Mouse (Mus musculus) midbrain, embryonic 14.5 days (tissue): ENCODE measurements around the gene Plekhg1. TPM values are rescaled to one million over a fixed set of nuclear protein-coding genes. Genes with fewer than 3 reads are reported as not detected.

Experiments used
- ATAC-seq: fragments of 200-750 bp; cut with Nextera tagmentation; 2 replicates; pipeline ENCODE4 v1.8.0; 2017; ENCODE audit warnings: moderate number of reproducible peaks, moderate library complexity; ENCODE audit not compliant: low FRiP score, low TSS enrichment
- DNase-seq: peaks from one replicate; pipeline ENCODE4 v3.0.0-alpha.2; 2015
- H3K27ac ChIP-seq: fragments of 300-500 bp; sonication (generic); replicated peaks from 2 replicates; pipeline ENCODE4 v1.5.1; 2014; ENCODE audit warnings: mild to moderate bottlenecking, low read depth, low read length, moderate library complexity
- H3K27me3 ChIP-seq: fragments of 300-500 bp; sonication (generic); 2 replicates; pipeline ENCODE4 v1.6.1; 2014; ENCODE audit warnings: low read length, control low read depth, mixed read lengths; ENCODE audit not compliant: control insufficient read depth, insufficient read depth
- H3K36me3 ChIP-seq: fragments of 300-500 bp; sonication (generic); 2 replicates; pipeline ENCODE4 v1.6.1; 2014; ENCODE audit warnings: low read length, control low read depth; ENCODE audit not compliant: control insufficient read depth, insufficient read depth
- H3K4me1 ChIP-seq: fragments of 300-500 bp; sonication (generic); 2 replicates; pipeline ENCODE4 v1.6.1; 2014; ENCODE audit warnings: mild to moderate bottlenecking, antibody characterized with exemption, low read length, control low read depth; ENCODE audit not compliant: control insufficient read depth, insufficient read depth
- H3K4me2 ChIP-seq: fragments of 300-500 bp; sonication (generic); 2 replicates; pipeline ENCODE4 v1.6.1; 2014; ENCODE audit warnings: mild to moderate bottlenecking, low read length, moderate library complexity
- H3K4me3 ChIP-seq: fragments of 300-500 bp; sonication (generic); replicated peaks from 2 replicates; pipeline ENCODE4 v1.5.1; 2014; ENCODE audit warnings: low read depth, low read length
- H3K9ac ChIP-seq: fragments of 300-500 bp; sonication (generic); replicated peaks from 2 replicates; pipeline ENCODE4 v1.6.1; 2014; ENCODE audit warnings: mild to moderate bottlenecking, low read length, moderate library complexity
- H3K9me3 ChIP-seq: fragments of 300-500 bp; sonication (generic); 2 replicates; pipeline ENCODE4 v1.6.1; 2016; ENCODE audit warnings: low read length, control low read depth, mixed read lengths; ENCODE audit not compliant: control insufficient read depth
- WGBS: fragments of 180-500 bp; shearing (Covaris S2); extraction: QIAGEN DNeasy Blood & Tissue Kit; methylation state at CpG from one replicate; pipeline ENCODE4 v1.1.7; 2014; 5-methylcytosine and 5-hydroxymethylcytosine counted together
- polyA plus RNA-seq: library from polyadenylated mRNA; unstranded; fragments of >200 nt; fragmentation: Nextera tagmentation; extraction: Ambion mirVana; gene quantifications from 2 replicates; pipeline ENCODE4 v1.2.1, GENCODE M21; 2014

The Plekhg1 gene
- polyA plus RNA-seq, 1 experiment from 2014 or later, result 8.9 TPM

- no peaks in the 10 kb centered on the region for H3K4me1 ChIP-seq
- no peak for DNase-seq
- no peak for ATAC-seq
These were observed 59.3 kb downstream of the Plekhg1 start for GRCm38 (mm10) chr10:3799455-3799854.

GRCm38 (mm10) chr10:3801254-3801653 lies 61.1 kb downstream of the Plekhg1 start:
- WGBS, result 83% methylated on average over 6 of the region's 6 CpGs
- Histone ChIP-seq H3K27ac (no peak overlapping the region), H3K4me2 (no peak overlapping the region), H3K27me3 (no peaks in the 10 kb centered on the region), H3K9me3 (no peaks in the 10 kb centered on the region), H3K36me3 (no peaks in the 10 kb centered on the region), H3K4me3 (no peak overlapping the region), H3K4me1 (no peaks in the 10 kb centered on the region), H3K9ac (no peak overlapping the region)
- DNase-seq (no peak), ATAC-seq (no peak)

More at GRCm38 (mm10) chr10:3799455-3799854, 59.3 kb downstream of the Plekhg1 start:
- Histone ChIP-seq H3K4me2 (no peak overlapping the region), H3K9ac (no peak overlapping the region), H3K27me3 (no peaks in the 10 kb centered on the region), H3K9me3 (no peaks in the 10 kb centered on the region), H3K4me3 (no peak overlapping the region), H3K36me3 (no peaks in the 10 kb centered on the region), H3K27ac (no peak overlapping the region)

GRCm38 (mm10) chr10:3805334-3805733 lies 65.2 kb downstream of the Plekhg1 start:
- Histone ChIP-seq H3K4me3 (no peak overlapping the region), H3K27ac (no peak overlapping the region), H3K9me3 (no peaks in the 10 kb centered on the region), H3K36me3 (no peaks in the 10 kb centered on the region), H3K4me1 (no peaks in the 10 kb centered on the region), H3K4me2 (no peak overlapping the region), H3K9ac (no peak overlapping the region), H3K27me3 (no peaks in the 10 kb centered on the region)
- no peak for DNase-seq
- no peak for ATAC-seq
- 69% methylated on average over 3 of the region's 3 CpGs for WGBS

GRCm38 (mm10) chr10:3807980-3808379 lies 67.8 kb downstream of the Plekhg1 start:
- Histone ChIP-seq H3K36me3 (no peaks in the 10 kb centered on the region), H3K9ac (no peak overlapping the region), H3K4me3 (no peak overlapping the region), H3K4me1 (no peaks in the 10 kb centered on the region), H3K9me3 (no peaks in the 10 kb centered on the region), H3K4me2 (no peak overlapping the region), H3K27ac (no peak overlapping the region), H3K27me3 (no peaks in the 10 kb centered on the region)
- DNase-seq (no peak), ATAC-seq (no peak)
- 97% methylated on average over 3 of the region's 3 CpGs for WGBS

GRCm38 (mm10) chr10:3810476-3811273 lies 70.5 kb downstream of the Plekhg1 start:
- 76% methylated on average over 10 of the region's 10 CpGs for WGBS
- no peak overlapping the region for H3K4me3 ChIP-seq
- H3K27ac ChIP-seq, result no peak overlapping the region
- no peaks in the 10 kb centered on the region for H3K36me3 ChIP-seq
- H3K9me3 ChIP-seq, result no peaks in the 10 kb centered on the region
- no peaks in the 10 kb centered on the region for H3K27me3 ChIP-seq
- no peak overlapping the region for H3K9ac ChIP-seq
- H3K4me1 ChIP-seq, result no peaks in the 10 kb centered on the region
- ATAC-seq (no peak), DNase-seq (no peak)
- no peak overlapping the region for H3K4me2 ChIP-seq

GRCm38 (mm10) chr10:3818940-3819701 lies 79.0 kb downstream of the Plekhg1 start:
- Histone ChIP-seq H3K27ac (no peak overlapping the region), H3K9me3 (no peaks in the 10 kb centered on the region), H3K4me2 (no peak overlapping the region), H3K27me3 (no peaks in the 10 kb centered on the region), H3K9ac (no peak overlapping the region), H3K4me1 (no peaks in the 10 kb centered on the region), H3K36me3 (no peaks in the 10 kb centered on the region), H3K4me3 (no peak overlapping the region)
- WGBS, result 43% methylated on average over 5 of the region's 5 CpGs
- DNase-seq, result peak; percentile 57
- 0 out of 2 replicates have a peak, but pooled peaks have one; percentile 40 for ATAC-seq

GRCm38 (mm10) chr10:3823826-3824225 lies 83.7 kb downstream of the Plekhg1 start:
- Histone ChIP-seq H3K36me3 (no peaks in the 10 kb centered on the region), H3K4me1 (no peaks in the 10 kb centered on the region), H3K9me3 (no peaks in the 10 kb centered on the region), H3K4me3 (no peak overlapping the region), H3K27ac (no peak overlapping the region), H3K4me2 (no peak overlapping the region), H3K27me3 (no peaks in the 10 kb centered on the region), H3K9ac (no peak overlapping the region)
- 74% methylated on average over 6 of the region's 6 CpGs for WGBS
- no peak for ATAC-seq
- DNase-seq, result no peak

- Histone ChIP-seq H3K9ac (no peak overlapping the region), H3K27ac (no peak overlapping the region), H3K4me3 (no peak overlapping the region), H3K9me3 (no peaks in the 10 kb centered on the region), H3K4me2 (no peak overlapping the region), H3K27me3 (no peaks in the 10 kb centered on the region), H3K4me1 (no peaks in the 10 kb centered on the region), H3K36me3 (no peaks in the 10 kb centered on the region)
- 91% methylated on average over 6 of the region's 6 CpGs for WGBS
- ATAC-seq (no peak), DNase-seq (no peak)
These were observed 85.9 kb downstream of the Plekhg1 start for GRCm38 (mm10) chr10:3826043-3826442.
